Comparison of ENCODE assay signal across 17 mouse cellular contexts in genomic region chr6:91003310-91003995, GRCm38 (mm10). TPM values are rescaled to one million over a fixed set of nuclear protein-coding genes. Genes with fewer than 3 reads are reported as not detected.
DNase-seq lines count a peak whose midpoint lies in the region; ATAC-seq and TF ChIP-seq lines count a peak whose summit lies in the region.
"Had no signal": no experiment of that assay in that cellular context is flagged by ENCODE, and none has a peak within 500 bp of the region (broad histone marks: within the 10 kb centered on the region; RNA-seq: fewer than 3 reads in every experiment).

No protein-coding gene starts in this region.

- intact Hi-C loops in gastrocnemius, adult 2 months (cut with DNase I): no loop called here

- no peak overlapping the region for H3K27ac ChIP-seq in gastrocnemius, adult 2 months
- H3K27ac ChIP-seq in liver, postnatal 0 days (ENCODE audit: low read depth): no peak overlapping the region
- H3K27ac ChIP-seq: hindbrain, embryonic 12.5 days; limb, embryonic 15.5 days had no signal

- H3K9me3 ChIP-seq in liver, postnatal 0 days (ENCODE audit: low read length): no peaks in the 10 kb centered on the region
- H3K9me3 ChIP-seq: hindbrain, embryonic 12.5 days; limb, embryonic 15.5 days had no signal

- no peak for TF ChIP-seq EP300 in liver, postnatal 0 days (IDR thresholded peaks at IDR 0.05; ENCODE audit: low read depth)

- 0 out of 2 replicates have a peak overlapping the region, but pooled peaks have one; percentile 6 for H3K4me2 ChIP-seq in liver, postnatal 0 days (ENCODE audit: low read depth, low read length)
- H3K4me2 ChIP-seq: hindbrain, embryonic 12.5 days; limb, embryonic 15.5 days; midbrain, embryonic 11.5 days had no signal

- TF ChIP-seq CTCF in gastrocnemius, adult 2 months (IDR thresholded peaks at IDR 0.05): no peak
- TF ChIP-seq CTCF in C2C12 (IDR thresholded peaks at IDR 0.05; ENCODE audit: control insufficient read depth, insufficient read depth, insufficient read length): no peak
- TF ChIP-seq CTCF in liver, postnatal 0 days (IDR thresholded peaks at IDR 0.05; ENCODE audit: low read depth): no peak

- 21% methylated on average over 3 of the region's 3 CpGs for WGBS in liver, postnatal 0 days (ENCODE audit: insufficient replicate concordance)

- 0 out of 2 replicates have a peak, but pooled peaks have one; percentile 17 for ATAC-seq in erythroblast, adult 5-6 weeks (replicated peaks; ENCODE audit: low FRiP score, poor library complexity, severe bottlenecking)
- peak; percentile 49; the same call in 1 of the 2 replicates for ATAC-seq in liver, postnatal 0 days
- ATAC-seq: forebrain, embryonic 14.5 days had no signal

- H3K79me2 ChIP-seq in C2C12 (ENCODE audit: control insufficient read depth, insufficient read depth): no peaks in the 10 kb centered on the region

- peaks cover 6% of the 10 kb centered on the region for H3K4me1 ChIP-seq in liver, postnatal 0 days (ENCODE audit: insufficient read depth)

- no peak overlapping the region for H3K9ac ChIP-seq in liver, postnatal 0 days (replicated peaks)
- H3K9ac ChIP-seq: hindbrain, embryonic 12.5 days; limb, embryonic 15.5 days had no signal

- DNase-seq in gastrocnemius, adult 2 months: peak; percentile 8
- no peak for DNase-seq in gastrocnemius, adult 18-20 months (ENCODE audit: low spot score)
- no peak for DNase-seq in liver, postnatal 0 days
- no peak for DNase-seq in lung, postnatal 25 days (ENCODE audit: low spot score)
- DNase-seq in cerebellum, adult 9-11 months: no peak
- no peak for DNase-seq in lung, postnatal 4 days
- DNase-seq: adrenal gland, postnatal 36 days; cerebellum, adult 11-12 months; heart, adult 11 months; kidney, postnatal 25 days; thymus, adult 2 months had no signal

- no peaks in the 10 kb centered on the region for H3K79me3 ChIP-seq in C2C12 (ENCODE audit: low read depth)

- H3K27me3 ChIP-seq in C2C12 (ENCODE audit: control insufficient read depth, insufficient read depth, insufficient read length): peaks cover 7% of the 10 kb centered on the region
- H3K27me3 ChIP-seq in liver, postnatal 0 days (ENCODE audit: insufficient read depth, low read length): no peaks in the 10 kb centered on the region
- H3K27me3 ChIP-seq: hindbrain, embryonic 12.5 days; limb, embryonic 15.5 days had no signal

- H3K36me3 ChIP-seq in C2C12 (ENCODE audit: control insufficient read depth, insufficient read depth): no peaks in the 10 kb centered on the region
- H3K36me3 ChIP-seq in liver, postnatal 0 days (replicated peaks; ENCODE audit: insufficient read depth, low read length): no peaks in the 10 kb centered on the region
- H3K36me3 ChIP-seq: hindbrain, embryonic 12.5 days; limb, embryonic 15.5 days had no signal

- no peak overlapping the region for H3K4me3 ChIP-seq in gastrocnemius, adult 2 months
- no peak overlapping the region for H3K4me3 ChIP-seq in C2C12 (ENCODE audit: insufficient read depth, poor library complexity, severe bottlenecking)
- H3K4me3 ChIP-seq in liver, postnatal 0 days (ENCODE audit: low read depth, low read length): no peak overlapping the region
- H3K4me3 ChIP-seq: hindbrain, embryonic 12.5 days; limb, embryonic 15.5 days had no signal

- H3ac ChIP-seq in C2C12 (ENCODE audit: control insufficient read depth, insufficient read length, low read depth): no peak overlapping the region

TF ChIP-seq in C2C12, 6 proteins besides CTCF, POLR2A, EP300 and RAD21:
- no peak for TF ChIP-seq FOSL1 (IDR thresholded peaks at IDR 0.05; ENCODE audit: insufficient read depth, low read length, poor library complexity, severe bottlenecking)
- peak; percentile 26 for TF ChIP-seq USF1 (IDR thresholded peaks at IDR 0.05; ENCODE audit: low read depth)
- TF ChIP-seq MAX (IDR thresholded peaks at IDR 0.05): no peak
- no peak for TF ChIP-seq MYOD1 (IDR thresholded peaks at IDR 0.05; ENCODE audit: control insufficient read depth, insufficient read length, low read depth)

RNA-seq across cellular contexts. Expression of gene Iqsec1, which starts 15.0 kb away (rescaled TPM):
- total RNA-seq in gastrocnemius, adult 2 months (2021): 100 to 1,000 TPM in 1 of 2 experiments, 10 to 100 TPM in 1; 63.8 to 111 TPM
- total RNA-seq in gastrocnemius, adult 18-20 months (2021): 100 to 1,000 TPM; 107 to 124 TPM
- 20.6 TPM for polyA plus RNA-seq in C2C12 (2012; fragmentation: generic; extraction: Trizol)
- total RNA-seq in erythroblast, adult 5-6 weeks (2015; ENCODE audit: low replicate concordance): 118 and 132 TPM in 2 replicates
- 65.5 and 104 TPM in 2 replicates for total RNA-seq in erythroblast, adult 5-6 weeks (2017; ENCODE audit: low replicate concordance)
- polyA plus RNA-seq in liver, postnatal 0 days (2015; fragmentation: Nextera tagmentation; extraction: Ambion mirVana): 4.0 and 4.2 TPM in 2 replicates
